Mouse (Mus musculus): ENCODE results near the gene Ube4b. TPM values are rescaled to one million over a fixed set of nuclear protein-coding genes. Genes with fewer than 3 reads are reported as not detected.
A peak's percentile ranks its signal among the peaks of the same experiment; 100 is the strongest.

Gene Ube4b
- polyA plus RNA-seq, 1 experiment from 2014 or later = 29.9 TPM

DNA sequence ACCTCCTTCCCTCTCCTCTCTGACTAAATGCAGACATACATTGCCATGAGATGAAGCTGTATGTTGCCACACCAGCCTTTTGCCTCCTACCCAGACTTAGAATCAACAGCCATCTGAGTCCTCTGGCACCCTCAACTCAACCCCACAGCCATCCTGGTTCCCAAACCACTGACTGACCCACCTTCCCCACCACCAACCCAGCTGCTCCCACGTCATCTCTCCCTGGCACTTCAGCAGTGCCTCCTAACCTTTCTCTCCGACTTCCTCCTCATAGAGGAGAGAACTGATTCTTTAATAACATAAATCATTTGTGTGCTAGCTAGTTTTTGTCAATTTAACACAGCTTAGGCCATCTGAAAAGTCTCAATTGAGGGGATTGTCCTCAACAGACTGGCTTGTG lies 9.6 kb downstream of the Ube4b start:
- no peaks in the 10 kb centered on the region for H3K27me3 ChIP-seq (ENCODE audit: control insufficient read depth, insufficient read depth, low read length)

DNA sequence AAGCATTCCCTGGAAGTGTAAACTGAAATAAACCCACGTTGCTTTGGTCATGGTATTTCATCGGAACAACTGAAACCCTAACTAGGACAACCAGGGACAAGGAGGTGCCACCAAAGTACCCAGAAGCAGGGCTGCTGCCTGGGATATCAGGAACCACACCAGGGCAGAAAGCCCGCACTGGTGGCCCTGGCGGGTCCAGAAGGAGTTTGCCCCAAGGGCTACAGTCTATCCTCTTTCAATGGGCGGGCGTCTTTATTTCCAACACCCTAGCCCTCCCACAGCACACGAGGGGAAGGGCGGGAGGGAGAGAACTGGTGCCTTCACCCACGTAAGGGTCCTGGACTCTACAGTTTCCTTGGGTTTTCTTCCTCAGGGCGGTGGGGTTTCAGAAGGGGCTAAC lies 10.1 kb downstream of the Ube4b start:
- WGBS = 71% methylated on average over 10 of the region's 10 CpGs
- H3K36me3 ChIP-seq (ENCODE audit: control insufficient read depth, insufficient read depth) = peaks cover 7% of the 10 kb centered on the region; the same call in 1 of the 2 replicates
- H3K9ac ChIP-seq (ENCODE audit: low read length) = no peak overlapping the region
- H3K9me3 ChIP-seq (replicated peaks; ENCODE audit: control insufficient read depth, low read length) = no peaks in the 10 kb centered on the region
- peak overlapping the region; percentile 74; the same call in 1 of the 2 replicates for H3K27ac ChIP-seq (ENCODE audit: low read length)
- H3K4me2 ChIP-seq (ENCODE audit: low read depth, low read length) = no peak overlapping the region
- no peaks in the 10 kb centered on the region for H3K27me3 ChIP-seq (ENCODE audit: control insufficient read depth, insufficient read depth, low read length)
- peaks cover 38% of the 10 kb centered on the region for H3K4me1 ChIP-seq (ENCODE audit: control insufficient read depth, insufficient read depth, low read length)
- no peak for ATAC-seq (replicated peaks; ENCODE audit: extremely low read depth, insufficient read depth, low FRiP score)
- H3K4me3 ChIP-seq (ENCODE audit: low read length) = no peak overlapping the region

More for the DNA sequence above, 9.6 kb downstream of the Ube4b start:
- no peak for ATAC-seq (replicated peaks; ENCODE audit: extremely low read depth, insufficient read depth, low FRiP score)
- Histone ChIP-seq H3K9ac (ENCODE audit: low read length) (no peak overlapping the region), H3K4me1 (ENCODE audit: control insufficient read depth, insufficient read depth, low read length) (peaks cover 38% of the 10 kb centered on the region), H3K27ac (ENCODE audit: low read length) (no peak overlapping the region), H3K4me3 (ENCODE audit: low read length) (no peak overlapping the region), H3K36me3 (ENCODE audit: control insufficient read depth, insufficient read depth) (peaks cover 7% of the 10 kb centered on the region; the same call in 1 of the 2 replicates), H3K4me2 (ENCODE audit: low read depth, low read length) (no peak overlapping the region), H3K9me3 (replicated peaks; ENCODE audit: control insufficient read depth, low read length) (no peaks in the 10 kb centered on the region)
- WGBS = 80% methylated on average over 2 of the region's 2 CpGs

DNA sequence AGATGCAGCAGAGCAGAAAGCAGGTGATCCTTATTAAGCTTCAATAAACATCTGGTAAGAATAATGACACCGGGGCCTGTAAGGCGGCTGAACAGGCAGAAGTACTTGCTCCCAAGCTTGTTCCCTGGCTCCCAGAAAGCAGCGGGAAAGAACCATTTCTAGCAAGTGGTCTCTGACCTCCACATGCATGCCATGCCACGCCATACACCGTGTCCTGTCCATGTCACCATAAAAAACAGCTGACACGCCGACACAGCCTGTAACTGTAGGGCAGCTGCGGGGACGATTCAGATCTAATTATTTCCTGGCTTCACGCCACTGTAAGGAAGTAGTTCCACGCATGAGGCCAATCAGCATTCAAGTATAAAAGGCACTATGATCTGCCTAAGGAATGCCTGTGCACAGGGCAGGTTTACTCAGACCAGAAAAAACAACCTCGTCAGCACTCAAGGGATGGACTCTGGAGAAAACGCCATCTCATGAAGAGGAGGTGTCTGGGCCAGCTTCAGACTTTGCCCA lies 10.8 kb downstream of the Ube4b start:
- peaks cover 38% of the 10 kb centered on the region for H3K4me1 ChIP-seq (ENCODE audit: control insufficient read depth, insufficient read depth, low read length)
- 35% methylated on average over 13 of the region's 13 CpGs for WGBS
- peak overlapping the region; percentile 30; the same call in 1 of the 2 replicates for H3K4me2 ChIP-seq (ENCODE audit: low read depth, low read length)
- ATAC-seq (replicated peaks; ENCODE audit: extremely low read depth, insufficient read depth, low FRiP score) = peak; percentile 41; the same call in 1 of the 2 replicates
- H3K27me3 ChIP-seq (ENCODE audit: control insufficient read depth, insufficient read depth, low read length) = no peaks in the 10 kb centered on the region
- no peaks in the 10 kb centered on the region for H3K9me3 ChIP-seq (replicated peaks; ENCODE audit: control insufficient read depth, low read length)
- no peak overlapping the region for H3K4me3 ChIP-seq (ENCODE audit: low read length)
- peaks cover 7% of the 10 kb centered on the region; the same call in 1 of the 2 replicates for H3K36me3 ChIP-seq (ENCODE audit: control insufficient read depth, insufficient read depth)
- peak overlapping the region; percentile 41; the same call in 1 of the 2 replicates for H3K9ac ChIP-seq (ENCODE audit: low read length)
- peak overlapping the region; percentile 74 for H3K27ac ChIP-seq (ENCODE audit: low read length)

DNA sequence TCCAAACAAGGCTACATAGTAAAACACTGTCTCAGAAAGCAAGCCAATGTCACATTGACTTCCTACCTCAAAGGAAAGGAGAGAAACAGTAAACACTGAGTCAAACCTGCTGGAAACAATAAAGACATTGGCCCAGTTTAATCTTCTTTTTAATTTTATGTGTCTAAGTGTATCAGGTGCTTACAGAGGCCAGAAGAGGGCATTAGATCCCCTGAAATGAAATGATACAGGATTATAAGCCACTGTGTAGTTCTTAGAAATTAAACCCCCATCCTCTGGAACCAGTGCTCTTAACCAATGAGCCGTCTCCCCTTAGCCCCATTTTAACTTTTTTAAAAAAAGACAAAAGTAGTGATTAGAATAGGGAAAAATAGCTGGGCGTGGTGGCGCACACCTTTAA lies 12.3 kb downstream of the Ube4b start:
- Histone ChIP-seq H3K9ac (ENCODE audit: low read length) (no peak overlapping the region), H3K9me3 (replicated peaks; ENCODE audit: control insufficient read depth, low read length) (no peaks in the 10 kb centered on the region), H3K4me2 (ENCODE audit: low read depth, low read length) (no peak overlapping the region), H3K27ac (ENCODE audit: low read length) (no peak overlapping the region), H3K36me3 (ENCODE audit: control insufficient read depth, insufficient read depth) (peaks cover 4% of the 10 kb centered on the region; the same call in 1 of the 2 replicates), H3K4me1 (ENCODE audit: control insufficient read depth, insufficient read depth, low read length) (peaks cover 34% of the 10 kb centered on the region), H3K27me3 (ENCODE audit: control insufficient read depth, insufficient read depth, low read length) (no peaks in the 10 kb centered on the region), H3K4me3 (ENCODE audit: low read length) (no peak overlapping the region)
- ATAC-seq (replicated peaks; ENCODE audit: extremely low read depth, insufficient read depth, low FRiP score) = no peak
- WGBS = 89% methylated on average over 3 of the region's 3 CpGs

DNA sequence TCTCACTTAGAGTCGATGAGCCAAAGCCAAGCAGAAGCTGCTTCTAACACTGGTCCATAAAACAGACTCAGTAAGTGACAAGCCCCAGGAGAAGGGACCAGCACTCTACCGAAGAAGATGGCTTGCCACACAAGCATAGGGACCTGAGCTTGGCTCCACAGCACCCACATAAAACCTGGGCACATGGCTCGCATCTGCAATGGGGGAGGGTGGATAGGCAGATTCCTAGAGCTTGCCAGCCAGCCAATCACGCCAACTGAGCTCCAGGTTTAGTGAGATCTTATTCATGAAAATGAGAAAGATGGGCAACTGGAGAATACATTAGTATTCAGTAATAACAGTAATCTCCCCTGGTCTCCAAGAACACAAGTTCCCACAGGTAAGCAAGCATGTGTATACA lies 16.8 kb downstream of the Ube4b start:
- H3K9ac ChIP-seq (ENCODE audit: low read length) = no peak overlapping the region
- peaks cover 17% of the 10 kb centered on the region for H3K4me1 ChIP-seq (ENCODE audit: control insufficient read depth, insufficient read depth, low read length)
- no peak for ATAC-seq (replicated peaks; ENCODE audit: extremely low read depth, insufficient read depth, low FRiP score)
- H3K27ac ChIP-seq (ENCODE audit: low read length) = no peak overlapping the region
- peaks cover 3% of the 10 kb centered on the region; the same call in 1 of the 2 replicates for H3K36me3 ChIP-seq (ENCODE audit: control insufficient read depth, insufficient read depth)
- H3K9me3 ChIP-seq (replicated peaks; ENCODE audit: control insufficient read depth, low read length) = no peaks in the 10 kb centered on the region
- no peaks in the 10 kb centered on the region for H3K27me3 ChIP-seq (ENCODE audit: control insufficient read depth, insufficient read depth, low read length)
- H3K4me3 ChIP-seq (ENCODE audit: low read length) = no peak overlapping the region
- H3K4me2 ChIP-seq (ENCODE audit: low read depth, low read length) = no peak overlapping the region
- 90% methylated on average over 4 of the region's 4 CpGs for WGBS

DNA sequence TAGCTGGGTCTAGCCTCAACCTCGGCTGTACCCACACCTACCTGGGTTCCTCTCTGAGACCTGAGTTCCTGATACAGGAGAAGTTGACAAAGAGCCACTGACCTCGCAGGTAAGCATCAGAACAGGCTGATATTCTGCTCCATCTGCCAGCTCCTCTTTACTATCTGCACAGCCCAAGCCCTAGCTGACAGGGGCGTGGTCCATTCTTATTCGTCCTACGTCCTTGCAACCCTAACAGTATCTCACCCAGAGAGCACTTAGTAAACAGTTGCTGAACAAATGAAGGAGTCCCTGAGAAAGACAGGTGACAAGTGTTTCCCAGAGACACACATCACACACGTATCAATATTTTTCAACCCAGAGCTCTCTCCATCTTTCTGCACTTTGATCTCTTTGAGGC lies 18.2 kb downstream of the Ube4b start:
- no peaks in the 10 kb centered on the region for H3K9me3 ChIP-seq (replicated peaks; ENCODE audit: control insufficient read depth, low read length)
- no peak overlapping the region for H3K9ac ChIP-seq (ENCODE audit: low read length)
- H3K4me1 ChIP-seq (ENCODE audit: control insufficient read depth, insufficient read depth, low read length) = peaks cover 22% of the 10 kb centered on the region
- H3K27ac ChIP-seq (ENCODE audit: low read length) = no peak overlapping the region
- WGBS = 81% methylated on average over 6 of the region's 6 CpGs
- no peak for ATAC-seq (replicated peaks; ENCODE audit: extremely low read depth, insufficient read depth, low FRiP score)
- H3K4me2 ChIP-seq (ENCODE audit: low read depth, low read length) = no peak overlapping the region
- H3K27me3 ChIP-seq (ENCODE audit: control insufficient read depth, insufficient read depth, low read length) = no peaks in the 10 kb centered on the region
- H3K4me3 ChIP-seq (ENCODE audit: low read length) = no peak overlapping the region
- peaks cover 3% of the 10 kb centered on the region; the same call in 1 of the 2 replicates for H3K36me3 ChIP-seq (ENCODE audit: control insufficient read depth, insufficient read depth)

DNA sequence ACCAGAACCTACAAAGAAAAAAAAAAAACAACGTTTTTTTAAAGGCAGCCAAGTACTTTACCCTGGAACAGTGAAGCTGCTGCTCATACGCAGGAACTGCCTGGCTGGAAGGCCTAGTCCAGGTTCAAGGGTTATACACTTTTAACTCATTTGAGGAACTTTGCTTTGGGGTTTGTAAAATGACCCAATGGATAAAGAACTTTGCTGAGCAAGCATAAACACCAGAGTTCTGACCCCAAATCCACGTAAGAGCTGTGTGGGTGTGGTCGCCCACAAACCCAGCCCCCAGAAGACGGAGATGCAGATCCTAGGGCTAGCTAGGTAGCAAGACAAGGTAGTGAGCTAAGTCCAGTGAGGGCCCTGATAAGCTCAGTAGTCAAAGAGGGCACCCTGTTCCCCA lies 19.1 kb downstream of the Ube4b start:
- ATAC-seq (replicated peaks; ENCODE audit: extremely low read depth, insufficient read depth, low FRiP score) = no peak
- Histone ChIP-seq H3K4me2 (ENCODE audit: low read depth, low read length) (no peak overlapping the region), H3K27ac (ENCODE audit: low read length) (no peak overlapping the region), H3K9me3 (replicated peaks; ENCODE audit: control insufficient read depth, low read length) (no peaks in the 10 kb centered on the region), H3K36me3 (ENCODE audit: control insufficient read depth, insufficient read depth) (peaks cover 3% of the 10 kb centered on the region; the same call in 1 of the 2 replicates), H3K9ac (ENCODE audit: low read length) (no peak overlapping the region), H3K27me3 (ENCODE audit: control insufficient read depth, insufficient read depth, low read length) (no peaks in the 10 kb centered on the region), H3K4me3 (ENCODE audit: low read length) (no peak overlapping the region), H3K4me1 (ENCODE audit: control insufficient read depth, insufficient read depth, low read length) (peaks cover 29% of the 10 kb centered on the region)
- 86% methylated on average over 5 of the region's 5 CpGs for WGBS

DNA sequence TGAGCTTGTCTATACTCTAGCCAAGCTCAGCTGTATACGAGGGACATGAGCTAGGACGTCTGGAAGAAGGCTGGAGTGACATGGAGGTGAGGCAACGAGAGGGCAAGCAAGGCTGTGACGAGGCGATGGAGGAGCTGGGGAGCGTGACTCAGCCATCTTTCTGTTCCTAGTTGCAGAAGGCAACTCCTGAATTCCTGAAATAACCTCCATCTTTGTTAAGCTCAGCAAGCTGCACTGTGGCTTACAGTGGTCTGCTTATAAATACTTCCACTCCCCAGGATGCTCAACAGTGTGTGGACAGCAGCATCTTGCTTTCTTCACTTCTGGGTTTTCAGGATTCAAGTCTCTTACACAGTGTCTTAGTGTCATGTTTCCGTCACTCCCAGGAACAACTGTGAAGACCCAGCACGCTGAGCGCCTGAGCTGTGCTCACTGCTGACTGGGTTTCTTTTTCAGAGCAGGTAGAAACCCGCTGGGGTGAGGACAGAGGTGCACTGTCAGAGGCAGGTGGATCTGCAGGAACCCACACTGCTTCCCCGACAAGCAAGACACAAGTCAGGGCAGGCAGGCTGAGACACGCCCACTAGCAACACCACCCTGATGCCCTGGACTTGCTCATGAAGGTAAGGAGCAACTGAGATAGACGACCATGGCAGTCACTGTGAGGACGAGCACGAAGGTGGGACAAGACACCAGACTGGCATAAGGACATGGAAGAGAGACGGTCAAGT lies 20.7 kb downstream of the Ube4b start:
- 50% methylated on average over 16 of the region's 16 CpGs for WGBS
- H3K4me1 ChIP-seq (ENCODE audit: control insufficient read depth, insufficient read depth, low read length) = peaks cover 39% of the 10 kb centered on the region
- no peak overlapping the region for H3K9ac ChIP-seq (ENCODE audit: low read length)
- no peaks in the 10 kb centered on the region for H3K9me3 ChIP-seq (replicated peaks; ENCODE audit: control insufficient read depth, low read length)
- H3K27me3 ChIP-seq (ENCODE audit: control insufficient read depth, insufficient read depth, low read length) = no peaks in the 10 kb centered on the region
- no peak overlapping the region for H3K4me3 ChIP-seq (ENCODE audit: low read length)
- 0 out of 2 replicates have a peak overlapping the region, but pooled peaks have one; percentile 21 for H3K27ac ChIP-seq (ENCODE audit: low read length)
- H3K4me2 ChIP-seq (ENCODE audit: low read depth, low read length) = no peak overlapping the region
- H3K36me3 ChIP-seq (ENCODE audit: control insufficient read depth, insufficient read depth) = no peaks in the 10 kb centered on the region
- no peak for ATAC-seq (replicated peaks; ENCODE audit: extremely low read depth, insufficient read depth, low FRiP score)

All from heart, embryonic 16.5 days (tissue).